Mouse (Mus musculus) limb, embryonic 14.5 days (tissue): ENCODE measurements around the gene Cep104. TPM values are rescaled to one million over a fixed set of nuclear protein-coding genes. Genes with fewer than 3 reads are reported as not detected.

Source experiments
- ATAC-seq: fragments of 200-750 bp; cut with Nextera tagmentation; 2 replicates; pipeline ENCODE4 v1.8.0; 2017; ENCODE audit warnings: low read depth, moderate number of reproducible peaks, moderate TSS enrichment; ENCODE audit not compliant: low FRiP score
- DNase-seq: peaks from one replicate; pipeline ENCODE4 v3.0.0-alpha.2; 2015; ENCODE audit warnings: low spot score
- H3K27ac ChIP-seq: fragments of 300-500 bp; sonication (generic); replicated peaks from 2 replicates; pipeline ENCODE4 v1.5.1; 2014; ENCODE audit warnings: low read depth, mild to moderate bottlenecking, low read length, moderate library complexity, mixed read lengths
- H3K27me3 ChIP-seq: fragments of 300-500 bp; sonication (generic); 2 replicates; pipeline ENCODE4 v1.6.1; 2014; ENCODE audit warnings: low read length, mixed read lengths; ENCODE audit not compliant: control insufficient read depth, insufficient read depth
- H3K36me3 ChIP-seq: fragments of 300-500 bp; sonication (generic); 2 replicates; pipeline ENCODE4 v1.6.1; 2014; ENCODE audit warnings: mild to moderate bottlenecking, low read length, moderate library complexity, mixed read lengths; ENCODE audit not compliant: control insufficient read depth, insufficient read depth
- H3K4me1 ChIP-seq: fragments of 300-500 bp; sonication (generic); 2 replicates; pipeline ENCODE4 v1.6.1; 2014; ENCODE audit warnings: antibody characterized with exemption, low read length, mixed read lengths; ENCODE audit not compliant: control insufficient read depth, insufficient read depth
- H3K4me2 ChIP-seq: fragments of 300-500 bp; sonication (generic); replicated peaks from 2 replicates; pipeline ENCODE4 v1.6.1; 2014; ENCODE audit warnings: low read depth, mild to moderate bottlenecking, low read length, moderate library complexity; ENCODE audit not compliant: severe bottlenecking
- H3K4me3 ChIP-seq: fragments of 300-500 bp; sonication (generic); replicated peaks from 2 replicates; pipeline ENCODE4 v1.5.1; 2014; ENCODE audit warnings: low read length
- H3K9ac ChIP-seq: fragments of 300-500 bp; sonication (generic); 2 replicates; pipeline ENCODE4 v1.6.1; 2014; ENCODE audit warnings: mild to moderate bottlenecking, low read depth, low read length, moderate library complexity; ENCODE audit not compliant: severe bottlenecking
- H3K9me3 ChIP-seq: fragments of 300-500 bp; sonication (generic); 2 replicates; pipeline ENCODE4 v1.6.1; 2016; ENCODE audit warnings: low read length; ENCODE audit not compliant: control insufficient read depth
- POLR2A ChIP-seq: fragments of 200-500 bp; IDR thresholded peaks from 2 replicates; pipeline ENCODE4 v1.8.0; 2012; ENCODE audit warnings: inconsistent platforms, mild to moderate bottlenecking, moderate library complexity, borderline replicate concordance; ENCODE audit not compliant: insufficient read depth, insufficient read length; ENCODE audit errors: extremely low read depth
- WGBS: fragments of 180-500 bp; shearing (Covaris S2); extraction: QIAGEN DNeasy Blood & Tissue Kit; methylation state at CpG from one replicate; pipeline ENCODE4 v1.1.7; 2014; 5-methylcytosine and 5-hydroxymethylcytosine counted together
- polyA plus RNA-seq, 2 experiments: library from polyadenylated mRNA; depleted of rRNA in 1 of 2; stranded (reverse) in 1 of 2; unstranded in 1 of 2; fragments of >200 nt; fragmentation: Nextera tagmentation in 1 of 2; extraction: Ambion mirVana in 1 of 2; gene quantifications; 2 replicates each; pipeline versions ENCODE4 v1.2.1 to v1.2.3; 2012 to 2014

Gene Cep104
- polyA plus RNA-seq, 2 experiments, result 13.3 to 13.9 TPM

DNA sequence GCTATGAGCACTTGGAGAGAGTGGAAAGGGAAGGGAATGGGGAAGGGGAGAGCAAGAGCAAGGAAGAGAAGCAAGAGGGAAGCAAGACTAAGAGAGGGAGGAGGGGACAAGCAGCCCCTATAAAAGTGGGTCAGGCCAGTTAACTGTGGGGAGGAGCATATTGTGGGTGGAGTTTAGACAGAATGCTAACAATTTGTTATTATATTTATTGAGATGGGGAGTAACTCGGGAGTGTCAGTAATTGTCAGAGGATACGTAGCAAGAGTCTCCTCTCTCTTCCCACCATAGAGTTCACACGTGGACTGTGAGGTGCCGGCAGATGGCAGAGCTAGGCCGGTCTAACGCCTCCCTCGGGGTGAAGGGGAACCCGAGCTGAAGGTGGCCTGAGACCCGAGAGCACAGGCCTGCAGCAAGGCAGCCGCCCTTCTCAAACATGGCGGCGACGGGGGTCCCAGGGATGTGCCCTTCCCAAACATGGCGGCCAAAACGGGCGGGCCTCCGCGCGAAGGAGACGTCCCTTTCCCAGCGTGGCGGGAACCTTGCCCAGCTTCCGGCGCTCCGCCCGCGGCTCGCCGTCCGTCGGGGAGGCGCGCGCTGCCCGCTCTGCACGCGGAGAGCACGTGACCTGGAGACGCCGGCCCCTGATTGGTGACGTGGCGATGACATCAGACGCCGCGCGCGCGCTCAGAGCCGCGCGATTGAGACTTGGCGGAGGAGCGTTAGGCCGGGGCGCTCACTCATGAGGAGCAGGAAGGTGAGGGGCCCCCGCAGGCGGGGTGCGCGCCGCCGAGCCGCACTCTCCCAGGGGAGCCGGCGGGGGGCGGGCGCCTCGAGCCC is 18.2 kb upstream of the Cep104 start, which contains the start of gene A430005L14Rik:
Gene A430005L14Rik (plus strand): TSS at position 669 of the 837 bp plus-strand sequence.
- peak within 1 kb of the TSS; percentile 65 for H3K4me3 ChIP-seq
- no peak for TF ChIP-seq POLR2A
- H3K4me1 ChIP-seq, result peaks cover 11% of the 10 kb centered on the region
- H3K4me2 ChIP-seq, result peak within 1 kb of the TSS; percentile 86
- no peaks in the 10 kb centered on the region for H3K27me3 ChIP-seq
- no peaks in the 10 kb centered on the region for H3K9me3 ChIP-seq
- peak within 1 kb of the TSS; percentile 86 for H3K27ac ChIP-seq
- WGBS, result 2% methylated on average over 40 of the region's 67 CpGs
- peak; percentile 96 for DNase-seq
- H3K9ac ChIP-seq, result peak within 1 kb of the TSS; percentile 86
- ATAC-seq, result peak; percentile 96
- peaks cover 19% of the 10 kb centered on the region for H3K36me3 ChIP-seq

DNA sequence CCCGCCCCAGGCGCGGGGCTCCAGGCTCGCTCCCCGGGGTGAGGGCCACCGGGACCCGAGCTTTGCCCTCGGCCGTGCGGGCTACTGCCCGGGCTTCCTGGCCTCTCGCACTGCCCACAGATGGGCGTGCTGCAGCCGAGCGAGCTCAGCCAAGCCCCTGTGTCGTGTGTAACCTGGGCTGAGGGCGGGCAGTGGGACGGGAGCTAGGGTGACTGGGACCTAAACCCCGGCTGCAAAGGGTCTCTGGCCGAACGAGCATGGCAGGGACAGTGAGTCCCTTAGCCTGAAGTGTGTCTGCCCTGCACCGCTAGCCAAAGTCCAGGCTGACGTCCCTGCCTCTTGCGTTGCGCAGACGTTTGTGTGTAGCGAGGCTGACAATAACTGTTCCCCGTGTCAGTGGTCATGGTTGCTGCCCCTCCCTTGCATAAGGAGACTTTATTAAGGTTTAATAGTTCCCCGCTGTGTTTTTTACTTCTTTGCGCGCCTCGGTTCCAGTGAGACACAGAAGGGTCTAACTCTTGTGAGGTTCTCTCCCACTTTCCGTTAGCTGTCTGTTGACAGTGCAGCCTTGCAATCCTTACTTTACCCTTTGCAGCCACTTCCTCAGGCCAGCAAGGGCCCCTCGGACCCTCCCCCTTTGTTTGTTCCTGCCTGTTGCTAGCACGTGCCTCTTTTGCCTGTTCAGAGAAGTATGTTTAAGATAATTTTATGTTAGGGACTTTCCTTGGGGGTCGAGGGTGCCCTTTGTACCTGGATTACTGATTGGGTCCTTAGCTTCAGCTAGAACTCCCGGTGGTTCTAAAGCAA is 17.3 kb upstream of the Cep104 start:
- WGBS, result under 1% methylated on average over 37 of the region's 37 CpGs
- DNase-seq, result peak; percentile 11
- Histone ChIP-seq H3K27ac (peak overlapping the region; percentile 86), H3K4me3 (peak overlapping the region; percentile 65), H3K27me3 (no peaks in the 10 kb centered on the region), H3K9ac (peak overlapping the region; percentile 86), H3K4me2 (peak overlapping the region; percentile 86), H3K9me3 (no peaks in the 10 kb centered on the region), H3K4me1 (peaks cover 7% of the 10 kb centered on the region; the same call in 1 of the 2 replicates), H3K36me3 (peaks cover 27% of the 10 kb centered on the region)
- ATAC-seq, result peak; percentile 53
- TF ChIP-seq POLR2A, result no peak

DNA sequence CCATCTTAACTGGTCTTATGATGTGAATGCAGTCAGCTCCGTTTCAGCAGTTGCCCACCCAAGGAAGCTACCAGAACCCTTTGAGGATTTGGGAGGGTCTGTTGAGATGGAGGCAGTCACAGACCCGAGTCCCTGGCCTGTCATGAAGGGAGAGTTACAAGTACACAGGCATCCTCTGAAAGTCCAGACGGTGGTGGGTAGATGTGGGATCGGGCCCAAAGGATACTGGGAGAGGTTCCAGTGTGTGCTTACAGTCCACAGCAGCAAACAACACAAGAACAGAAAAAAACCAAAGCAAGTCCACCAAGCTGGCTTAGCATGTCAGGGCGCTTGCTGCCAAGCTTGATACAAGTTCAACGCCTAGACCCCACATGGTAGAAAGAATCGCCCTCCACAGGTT is 12.4 kb upstream of the Cep104 start:
- no peaks in the 10 kb centered on the region for H3K9me3 ChIP-seq
- no peak overlapping the region for H3K4me2 ChIP-seq
- H3K9ac ChIP-seq, result no peak overlapping the region
- no peak for DNase-seq
- 87% methylated on average over 7 of the region's 7 CpGs for WGBS
- H3K4me3 ChIP-seq, result no peak overlapping the region
- H3K4me1 ChIP-seq, result peaks cover 7% of the 10 kb centered on the region; the same call in 1 of the 2 replicates
- no peak overlapping the region for H3K27ac ChIP-seq
- H3K36me3 ChIP-seq, result peaks cover 60% of the 10 kb centered on the region
- H3K27me3 ChIP-seq, result no peaks in the 10 kb centered on the region
- no peak for ATAC-seq
- no peak for TF ChIP-seq POLR2A

DNA sequence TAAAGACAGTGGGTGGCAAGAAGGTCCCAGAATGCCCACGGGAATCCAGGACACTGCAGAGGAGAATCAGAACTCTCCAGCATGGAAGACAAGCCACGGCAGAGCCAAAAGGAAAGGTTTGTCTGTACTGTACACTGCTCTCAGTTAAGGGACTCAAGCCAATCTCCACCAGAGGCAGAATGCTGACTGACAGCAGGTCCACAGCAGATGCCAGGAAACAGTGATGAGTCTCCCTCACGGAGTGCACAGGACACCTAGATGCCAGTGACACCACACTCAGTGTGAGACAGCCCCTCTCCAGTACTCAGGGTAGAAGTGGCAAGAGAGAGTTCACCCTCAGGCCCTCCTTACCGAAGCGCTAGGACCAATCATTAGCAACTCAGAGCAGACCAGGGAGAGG is 8.3 kb upstream of the Cep104 start:
- Histone ChIP-seq H3K27me3 (no peaks in the 10 kb centered on the region), H3K4me2 (no peak overlapping the region), H3K4me1 (no peaks in the 10 kb centered on the region), H3K36me3 (peaks cover 66% of the 10 kb centered on the region), H3K9ac (no peak overlapping the region), H3K9me3 (no peaks in the 10 kb centered on the region), H3K4me3 (no peak overlapping the region), H3K27ac (no peak overlapping the region)
- ATAC-seq, result no peak
- 86% methylated on average over 5 of the region's 5 CpGs for WGBS
- no peak for DNase-seq
- no peak for TF ChIP-seq POLR2A

DNA sequence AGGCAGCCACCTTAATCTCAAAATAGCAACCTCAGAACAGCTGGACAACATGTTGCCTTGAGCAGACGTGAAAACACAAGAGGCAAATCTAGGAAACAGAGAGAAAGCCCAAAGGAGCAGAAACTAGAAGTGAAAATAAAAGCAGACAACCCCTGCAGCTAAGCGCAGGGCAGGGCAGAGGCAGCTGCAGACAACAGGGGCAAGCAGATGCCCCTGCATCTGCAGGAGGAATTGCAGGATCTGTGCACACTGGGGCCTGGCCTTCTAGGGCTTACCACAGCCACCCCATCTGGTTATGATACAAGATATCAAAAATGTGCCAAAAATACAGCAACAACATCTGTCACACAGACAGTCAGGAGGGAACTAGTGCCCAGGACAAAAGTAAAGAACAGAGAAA is 7.4 kb upstream of the Cep104 start:
- ATAC-seq (no peak), DNase-seq (no peak)
- 71% methylated on average over 2 of the region's 2 CpGs for WGBS
- no peaks in the 10 kb centered on the region for H3K4me1 ChIP-seq
- no peak overlapping the region for H3K27ac ChIP-seq
- H3K9ac ChIP-seq, result no peak overlapping the region
- H3K9me3 ChIP-seq, result no peaks in the 10 kb centered on the region
- peaks cover 60% of the 10 kb centered on the region for H3K36me3 ChIP-seq
- TF ChIP-seq POLR2A, result no peak
- no peak overlapping the region for H3K4me3 ChIP-seq
- no peak overlapping the region for H3K4me2 ChIP-seq
- no peaks in the 10 kb centered on the region for H3K27me3 ChIP-seq
